In the genomic region with DNA sequence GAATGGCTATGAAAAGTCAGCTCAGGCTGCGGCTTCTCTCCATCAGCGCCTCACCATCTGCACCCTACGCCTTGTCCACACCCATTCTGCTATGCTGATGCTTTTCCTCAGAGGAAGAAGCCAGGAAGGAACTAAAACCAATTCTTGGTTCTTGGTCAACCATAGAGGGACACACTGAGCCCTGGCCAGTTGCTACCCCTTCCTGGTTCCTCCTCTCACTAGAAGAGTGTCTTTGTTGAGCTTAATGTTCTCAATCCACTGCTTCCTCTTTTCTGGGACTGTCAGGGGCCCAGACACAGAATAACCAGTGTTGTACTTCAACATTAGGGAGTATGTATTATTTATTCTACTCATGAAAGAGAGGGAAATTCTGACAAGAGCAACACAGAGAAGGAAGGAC, we compare ENCODE assay signal across 16 mouse cellular contexts. TPM values are rescaled to one million over a fixed set of nuclear protein-coding genes. Genes with fewer than 3 reads are reported as not detected.
A peak's percentile ranks its signal among the peaks of the same experiment; 100 is the strongest.
DNase-seq lines count a peak whose midpoint lies in the region; ATAC-seq and TF ChIP-seq lines count a peak whose summit lies in the region.
"Had no signal": no experiment of that assay in that cellular context is flagged by ENCODE, and none has a peak within 500 bp of the region (broad histone marks: within the 10 kb centered on the region; RNA-seq: fewer than 3 reads in every experiment).

No protein-coding gene starts in this region.

- intact Hi-C loops in gastrocnemius, adult 2 months (cut with DNase I) = no loop called here

- 0 out of 2 replicates have a peak, but pooled peaks have one; percentile 20 for ATAC-seq in liver, postnatal 0 days
- no peak for ATAC-seq in kidney, embryonic 15.5 days (replicated peaks; ENCODE audit: low FRiP score)
- ATAC-seq: intestine, embryonic 15.5 days; Patski had no signal

- TF ChIP-seq EP300 in liver, postnatal 0 days (IDR thresholded peaks at IDR 0.05; ENCODE audit: low read depth) = no peak

- no peak for TF ChIP-seq CTCF in gastrocnemius, adult 2 months (IDR thresholded peaks at IDR 0.05)
- no peak for TF ChIP-seq CTCF in spleen, adult 2 months (IDR thresholded peaks at IDR 0.05; ENCODE audit: extremely low read depth, insufficient read depth, insufficient read length, insufficient replicate concordance)
- TF ChIP-seq CTCF in liver, postnatal 0 days (IDR thresholded peaks at IDR 0.05; ENCODE audit: low read depth) = 0 out of 2 replicates have a peak, but pooled peaks have one; percentile 17

- peak overlapping the region; percentile 24; the same call in 1 of the 2 replicates for H3K27ac ChIP-seq in gastrocnemius, adult 2 months
- 0 out of 2 replicates have a peak overlapping the region, but pooled peaks have one; percentile 32 for H3K27ac ChIP-seq in spleen, adult 2 months (ENCODE audit: insufficient read depth, low read length)
- peak overlapping the region; percentile 83 for H3K27ac ChIP-seq in liver, postnatal 0 days (ENCODE audit: low read depth)
- H3K27ac ChIP-seq in kidney, embryonic 15.5 days = no peak overlapping the region
- H3K27ac ChIP-seq: heart, embryonic 13.5 days; hindbrain, embryonic 10.5 days; intestine, embryonic 15.5 days had no signal

- peaks cover 20% of the 10 kb centered on the region for H3K4me1 ChIP-seq in spleen, adult 2 months (ENCODE audit: control insufficient read depth, insufficient read depth, insufficient read length)
- peaks cover 50% of the 10 kb centered on the region for H3K4me1 ChIP-seq in liver, postnatal 0 days (ENCODE audit: insufficient read depth)
- 0 out of 2 replicates have a peak, but pooled peaks cover 8% of the 10 kb centered on the region for H3K4me1 ChIP-seq in kidney, embryonic 15.5 days
- H3K4me1 ChIP-seq: hindbrain, embryonic 10.5 days; intestine, embryonic 15.5 days had no signal

- no peak overlapping the region for H3K4me2 ChIP-seq in liver, postnatal 0 days (ENCODE audit: low read depth, low read length)
- H3K4me2 ChIP-seq in kidney, embryonic 15.5 days = no peak overlapping the region
- H3K4me2 ChIP-seq: heart, embryonic 13.5 days; intestine, embryonic 15.5 days had no signal

- H3K9ac ChIP-seq in liver, postnatal 0 days (replicated peaks) = no peak overlapping the region
- no peak overlapping the region for H3K9ac ChIP-seq in kidney, embryonic 15.5 days
- H3K9ac ChIP-seq: heart, embryonic 13.5 days; intestine, embryonic 15.5 days had no signal

- no peak overlapping the region for H3K4me3 ChIP-seq in gastrocnemius, adult 2 months
- H3K4me3 ChIP-seq in spleen, adult 2 months (ENCODE audit: extremely low read depth, insufficient read depth, insufficient read length) = no peak overlapping the region
- no peak overlapping the region for H3K4me3 ChIP-seq in liver, postnatal 0 days (ENCODE audit: low read depth, low read length)
- no peak overlapping the region for H3K4me3 ChIP-seq in kidney, embryonic 15.5 days (replicated peaks)
- H3K4me3 ChIP-seq: heart, embryonic 13.5 days; hindbrain, embryonic 10.5 days; intestine, embryonic 15.5 days had no signal

- no peak for TF ChIP-seq POLR2A in spleen, adult 2 months (IDR thresholded peaks at IDR 0.05; ENCODE audit: low read depth, low read length)

- peaks cover 2% of the 10 kb centered on the region; the same call in 1 of the 2 replicates for H3K36me3 ChIP-seq in spleen, adult 2 months (ENCODE audit: control insufficient read depth, insufficient read depth, low read length)
- H3K36me3 ChIP-seq in liver, postnatal 0 days (replicated peaks; ENCODE audit: insufficient read depth, low read length) = peaks cover 22% of the 10 kb centered on the region
- peaks cover 45% of the 10 kb centered on the region for H3K36me3 ChIP-seq in kidney, embryonic 15.5 days

- H3K27me3 ChIP-seq in spleen, adult 2 months (ENCODE audit: control insufficient read depth, insufficient read depth, low read length) = no peaks in the 10 kb centered on the region
- H3K27me3 ChIP-seq in liver, postnatal 0 days (ENCODE audit: insufficient read depth, low read length) = no peaks in the 10 kb centered on the region
- no peaks in the 10 kb centered on the region for H3K27me3 ChIP-seq in kidney, embryonic 15.5 days
- H3K27me3 ChIP-seq: heart, embryonic 13.5 days; intestine, embryonic 15.5 days; Patski had no signal

- DNase-seq in gastrocnemius, adult 2 months = no peak
- DNase-seq in gastrocnemius, postnatal 4 days (ENCODE audit: low spot score in 2 of 2) = no peak
- DNase-seq in spleen, adult 2 months (ENCODE audit: low read depth in 1 of 2, low spot score in 2 of 2) = peak in 1 of 2 experiments; percentile 9
- DNase-seq in spleen, postnatal 4 days (ENCODE audit: low spot score in 2 of 2) = no peak
- no peak for DNase-seq in liver, postnatal 0 days
- no peak for DNase-seq in cerebellum, postnatal 25 days
- no peak for DNase-seq in right cerebral cortex, postnatal 25 days
- DNase-seq: cerebellum, postnatal 36 days; gastrocnemius, postnatal 14 days; layer of hippocampus, adult 9-11 months; thymus, adult 18-20 months had no signal

- WGBS in spleen, adult 2 months = 74% methylated on average over 3 of the region's 3 CpGs
- 63% methylated on average over 3 of the region's 3 CpGs for WGBS in liver, postnatal 0 days (ENCODE audit: insufficient replicate concordance)
- 95% methylated on average over 3 of the region's 3 CpGs for WGBS in kidney, embryonic 15.5 days

- no peaks in the 10 kb centered on the region for H3K9me3 ChIP-seq in liver, postnatal 0 days (ENCODE audit: low read length)
- H3K9me3 ChIP-seq in kidney, embryonic 15.5 days (replicated peaks) = no peaks in the 10 kb centered on the region
- H3K9me3 ChIP-seq: heart, embryonic 13.5 days; intestine, embryonic 15.5 days had no signal

RNA-seq across cellular contexts. Expression of gene Insr, which starts 28.3 kb away (rescaled TPM):
- total RNA-seq in gastrocnemius, adult 2 months (2021) = 10 to 100 TPM; 54.4 to 63.5 TPM
- 10 to 100 TPM; 71.0 to 73.6 TPM for total RNA-seq in gastrocnemius, postnatal 4 days (2021)
- 7.2 and 10.1 TPM in 2 replicates for polyA plus RNA-seq in spleen, adult 2 months (2012; rRNA removed)
- polyA plus RNA-seq in liver, postnatal 0 days (2015; fragmentation: Nextera tagmentation; extraction: Ambion mirVana) = 28.9 and 31.3 TPM in 2 replicates
- 35.5 and 36.5 TPM in 2 replicates for polyA plus RNA-seq in kidney, embryonic 15.5 days (2015; fragmentation: Nextera tagmentation; extraction: Ambion mirVana)
